ENCODE assay signal across 21 mouse cellular contexts in genomic region chr13:32498205-32498790, GRCm38 (mm10).
A peak's percentile ranks its signal among the peaks of the same experiment; 100 is the strongest.
DNase-seq lines count a peak whose midpoint lies in the region; ATAC-seq and TF ChIP-seq lines count a peak whose summit lies in the region.
"Had no signal": no experiment of that assay in that cellular context is flagged by ENCODE, and none has a peak within 500 bp of the region (broad histone marks: within the 10 kb centered on the region; RNA-seq: fewer than 3 reads in every experiment).

No protein-coding gene starts in this region.

- no peak for TF ChIP-seq POLR2A in kidney, adult 2 months (IDR thresholded peaks at IDR 0.05; ENCODE audit: low read depth, low read length)

- 0 out of 2 replicates have a peak overlapping the region, but pooled peaks have one; percentile 29 for H3K27ac ChIP-seq in liver, postnatal 0 days (ENCODE audit: low read depth)
- H3K27ac ChIP-seq in liver, embryonic 12.5 days: no peak overlapping the region
- peak overlapping the region; percentile 87 for H3K27ac ChIP-seq in kidney, adult 2 months (ENCODE audit: insufficient read depth, low read depth, low read length)
- H3K27ac ChIP-seq: forebrain, embryonic 10.5 days; hindbrain, embryonic 12.5 days; liver, embryonic 13.5 days; midbrain, embryonic 12.5 days; neural tube, embryonic 12.5 days had no signal

- H3K9ac ChIP-seq in liver, postnatal 0 days (replicated peaks): no peak overlapping the region
- no peak overlapping the region for H3K9ac ChIP-seq in liver, embryonic 12.5 days
- H3K9ac ChIP-seq: forebrain, postnatal 0 days; hindbrain, embryonic 12.5 days; liver, embryonic 13.5 days; midbrain, embryonic 12.5 days; neural tube, embryonic 12.5 days had no signal

- no peak for TF ChIP-seq EP300 in liver, postnatal 0 days (IDR thresholded peaks at IDR 0.05; ENCODE audit: low read depth)

- TF ChIP-seq CTCF in liver, postnatal 0 days (IDR thresholded peaks at IDR 0.05; ENCODE audit: low read depth): no peak
- TF ChIP-seq CTCF in kidney, adult 2 months (conservative IDR thresholded peaks at IDR 0.05; ENCODE audit: insufficient read depth, insufficient read length, low read depth, low read length): no peak

- intact Hi-C loops in left cerebral cortex, postnatal 36 days (cut with DNase I): no loop called here

- WGBS in liver, postnatal 0 days (ENCODE audit: insufficient replicate concordance): 61% methylated on average over 8 of the region's 8 CpGs
- 49% methylated on average over 8 of the region's 8 CpGs for WGBS in liver, embryonic 12.5 days (ENCODE audit: insufficient replicate concordance)
- 44% methylated on average over 8 of the region's 8 CpGs for WGBS in kidney, adult 2 months

- H3K9me3 ChIP-seq in liver, postnatal 0 days (ENCODE audit: low read length): no peaks in the 10 kb centered on the region
- H3K9me3 ChIP-seq in liver, embryonic 12.5 days (replicated peaks): no peaks in the 10 kb centered on the region
- H3K9me3 ChIP-seq: forebrain, embryonic 10.5 days; hindbrain, embryonic 12.5 days; liver, embryonic 13.5 days; midbrain, embryonic 12.5 days; neural tube, embryonic 12.5 days had no signal

- DNase-seq in liver, postnatal 0 days: peak; percentile 18
- peak; percentile 91 for DNase-seq in kidney, adult 2 months
- DNase-seq in kidney, postnatal 10 days: peak; percentile 63
- DNase-seq in left cerebral cortex, postnatal 36 days (ENCODE audit: low spot score in 2 of 2): no peak
- DNase-seq in cerebellum, postnatal 36 days: no peak
- no peak for DNase-seq in thymus, postnatal 10 days (ENCODE audit: low spot score in 2 of 2)
- DNase-seq: adrenal gland, postnatal 25 days; cerebellum, adult 11-12 months; forebrain, postnatal 0 days; heart, postnatal 14 days; left cerebral cortex, postnatal 4 days; liver, embryonic 13.5 days; right cerebral cortex, postnatal 4 days; thymus, postnatal 36 days had no signal

- no peaks in the 10 kb centered on the region for H3K27me3 ChIP-seq in liver, postnatal 0 days (ENCODE audit: insufficient read depth, low read length)
- H3K27me3 ChIP-seq in liver, embryonic 12.5 days (replicated peaks): no peaks in the 10 kb centered on the region
- no peaks in the 10 kb centered on the region for H3K27me3 ChIP-seq in kidney, adult 2 months (replicated peaks; ENCODE audit: control insufficient read depth, insufficient read depth, low read length)
- H3K27me3 ChIP-seq: hindbrain, embryonic 12.5 days; liver, embryonic 13.5 days; midbrain, embryonic 12.5 days; neural tube, embryonic 12.5 days had no signal

- no peak overlapping the region for H3K4me2 ChIP-seq in liver, postnatal 0 days (ENCODE audit: low read depth, low read length)
- no peak overlapping the region for H3K4me2 ChIP-seq in liver, embryonic 12.5 days
- H3K4me2 ChIP-seq: heart, embryonic 11.5 days; hindbrain, embryonic 12.5 days; liver, embryonic 13.5 days; midbrain, embryonic 12.5 days; neural tube, embryonic 12.5 days had no signal

- peaks cover 3% of the 10 kb centered on the region; the same call in 1 of the 2 replicates for H3K4me1 ChIP-seq in liver, postnatal 0 days (ENCODE audit: insufficient read depth)
- no peaks in the 10 kb centered on the region for H3K4me1 ChIP-seq in liver, embryonic 12.5 days
- peaks cover 28% of the 10 kb centered on the region; the same call in 1 of the 2 replicates for H3K4me1 ChIP-seq in kidney, adult 2 months (ENCODE audit: control insufficient read depth, insufficient read depth, low read length)
- H3K4me1 ChIP-seq: hindbrain, embryonic 12.5 days; midbrain, embryonic 12.5 days; neural tube, embryonic 12.5 days had no signal

- no peak overlapping the region for H3K4me3 ChIP-seq in liver, postnatal 0 days (ENCODE audit: low read depth, low read length)
- no peak overlapping the region for H3K4me3 ChIP-seq in liver, embryonic 12.5 days
- H3K4me3 ChIP-seq in kidney, adult 2 months (ENCODE audit: insufficient read depth, low read depth, low read length): no peak overlapping the region
- H3K4me3 ChIP-seq: forebrain, embryonic 10.5 days; hindbrain, embryonic 12.5 days; liver, embryonic 13.5 days; midbrain, embryonic 12.5 days; neural tube, embryonic 12.5 days had no signal

- H3K36me3 ChIP-seq in liver, postnatal 0 days (replicated peaks; ENCODE audit: insufficient read depth, low read length): no peaks in the 10 kb centered on the region
- H3K36me3 ChIP-seq in liver, embryonic 12.5 days: no peaks in the 10 kb centered on the region
- H3K36me3 ChIP-seq in kidney, adult 2 months (ENCODE audit: control insufficient read depth, insufficient read depth, low read length): no peaks in the 10 kb centered on the region
- H3K36me3 ChIP-seq: forebrain, embryonic 10.5 days; hindbrain, embryonic 12.5 days; liver, embryonic 13.5 days; midbrain, embryonic 12.5 days; neural tube, embryonic 12.5 days had no signal

- ATAC-seq in liver, postnatal 0 days: peak; percentile 63; the same call in 1 of the 2 replicates
- ATAC-seq in liver, embryonic 12.5 days: no peak
- ATAC-seq: forebrain, postnatal 0 days; inflammation-experienced regulatory T-cells, adult 6 months had no signal

Comparison
In these comparisons a context has a peak if more than half of its experiments do, and no peak if none do; other contexts are left out.
1. DNase-seq: peak in liver, postnatal 0 days (single experiment), kidney, adult 2 months (single experiment) and kidney, postnatal 10 days (single experiment); none in left cerebral cortex, postnatal 36 days (0 of 2), cerebellum, postnatal 36 days (0 of 2) and thymus, postnatal 10 days (0 of 2).